Mouse (Mus musculus) heart, embryonic 14.5 days (tissue): ENCODE data around the gene Gtf2e1. TPM values are rescaled to one million over a fixed set of nuclear protein-coding genes. Genes with fewer than 3 reads are reported as not detected.

ENCODE experiments used
- ATAC-seq: fragments of 200-750 bp; cut with Nextera tagmentation; 2 replicates; pipeline ENCODE4 v1.8.0; 2017; ENCODE audit warnings: low read depth, moderate TSS enrichment; ENCODE audit not compliant: insufficient number of reproducible peaks, insufficient read depth, low FRiP score
- H3K27ac ChIP-seq, 2 experiments: fragments of 200-500 bp in 1 of 2; fragments of 300-500 bp in 1 of 2; sonication (generic) in 1 of 2; replicated peaks in 1 of 2; 2 replicates each; pipeline ENCODE4 v1.5.1; 2012 to 2014; ENCODE audit warnings: low read depth in 2 of 2, low read length in 2 of 2, control low read depth in 1 of 2, mild to moderate bottlenecking in 1 of 2, mixed read lengths in 1 of 2; ENCODE audit not compliant: control insufficient read depth in 1 of 2, insufficient read depth in 1 of 2
- H3K27me3 ChIP-seq: fragments of 300-500 bp; sonication (generic); 2 replicates; pipeline ENCODE4 v1.6.1; 2014; ENCODE audit warnings: mild to moderate bottlenecking, low read length, control low read depth; ENCODE audit not compliant: control insufficient read depth, insufficient read depth
- H3K36me3 ChIP-seq: fragments of 300-500 bp; sonication (generic); 2 replicates; pipeline ENCODE4 v1.6.1; 2014; ENCODE audit warnings: mild to moderate bottlenecking, control low read depth, low read length, mixed read lengths; ENCODE audit not compliant: control insufficient read depth, insufficient read depth
- H3K4me1 ChIP-seq, 2 experiments: fragments of 200-500 bp in 1 of 2; fragments of 300-500 bp in 1 of 2; sonication (generic) in 1 of 2; 2 replicates each; pipeline ENCODE4 v1.6.1; 2012 to 2014; ENCODE audit warnings: low read length in 2 of 2, control low read depth in 1 of 2, mixed read lengths in 1 of 2; ENCODE audit not compliant: control insufficient read depth in 2 of 2, insufficient read depth in 2 of 2
- H3K4me2 ChIP-seq: fragments of 300-500 bp; sonication (generic); 2 replicates; pipeline ENCODE4 v1.6.1; 2014; ENCODE audit warnings: mild to moderate bottlenecking, low read length
- H3K4me3 ChIP-seq, 2 experiments: fragments of 200-500 bp in 1 of 2; fragments of 300-500 bp in 1 of 2; sonication (generic) in 1 of 2; 2 replicates each; pipeline ENCODE4 v1.5.1; 2012 to 2014; ENCODE audit warnings: low read length in 2 of 2, mild to moderate bottlenecking in 2 of 2, control low read depth in 1 of 2, low read depth in 1 of 2, moderate library complexity in 1 of 2; ENCODE audit not compliant: control insufficient read depth in 1 of 2, insufficient read depth in 1 of 2
- H3K9ac ChIP-seq: fragments of 300-500 bp; sonication (generic); 2 replicates; pipeline ENCODE4 v1.6.1; 2014; ENCODE audit warnings: mild to moderate bottlenecking, low read length
- H3K9me3 ChIP-seq: fragments of 300-500 bp; sonication (generic); 2 replicates; pipeline ENCODE4 v1.6.1; 2016; ENCODE audit warnings: low read length, control low read depth; ENCODE audit not compliant: control insufficient read depth
- WGBS: fragments of 180-500 bp; shearing (Covaris S2); extraction: QIAGEN DNeasy Blood & Tissue Kit; methylation state at CpG from one replicate; pipeline ENCODE4 v1.1.7; 2014; 5-methylcytosine and 5-hydroxymethylcytosine counted together
- polyA plus RNA-seq: library from polyadenylated mRNA; unstranded; fragments of >200 nt; fragmentation: Nextera tagmentation; extraction: Ambion mirVana; gene quantifications from 2 replicates; pipeline ENCODE4 v1.2.1, GENCODE M21; 2014

The Gtf2e1 gene
- polyA plus RNA-seq, 1 experiment from 2014 or later, result 21.2 TPM

- Histone ChIP-seq H3K36me3 (no peaks in the 10 kb centered on the region), H3K4me3 (no peak overlapping the region), H3K9ac (no peak overlapping the region), H3K9me3 (no peaks in the 10 kb centered on the region), H3K4me2 (no peak overlapping the region), H3K27me3 (no peaks in the 10 kb centered on the region), H3K4me1 (peaks cover 4 to 12% of the 10 kb centered on the region in 2 experiments), H3K27ac (peak overlapping the region; percentile 42 to 65; a peak in 3 of 4 replicates)
- no peak for ATAC-seq
- 35% methylated on average over 5 of the region's 5 CpGs for WGBS
These were observed 66.8 kb downstream of the Gtf2e1 start for GRCm38 (mm10) chr16:37472620-37473312.

GRCm38 (mm10) chr16:37469595-37469994 is 70.0 kb downstream of the Gtf2e1 start:
- no peaks in the 10 kb centered on the region for H3K27me3 ChIP-seq
- H3K9me3 ChIP-seq, result no peaks in the 10 kb centered on the region
- no peak overlapping the region for H3K9ac ChIP-seq
- H3K4me3 ChIP-seq, result no peak overlapping the region
- H3K27ac ChIP-seq, result no peak overlapping the region
- peaks cover 4 to 12% of the 10 kb centered on the region in 2 experiments for H3K4me1 ChIP-seq
- 77% methylated on average over 3 of the region's 3 CpGs for WGBS
- ATAC-seq, result no peak
- H3K4me2 ChIP-seq, result no peak overlapping the region
- H3K36me3 ChIP-seq, result no peaks in the 10 kb centered on the region

DNA sequence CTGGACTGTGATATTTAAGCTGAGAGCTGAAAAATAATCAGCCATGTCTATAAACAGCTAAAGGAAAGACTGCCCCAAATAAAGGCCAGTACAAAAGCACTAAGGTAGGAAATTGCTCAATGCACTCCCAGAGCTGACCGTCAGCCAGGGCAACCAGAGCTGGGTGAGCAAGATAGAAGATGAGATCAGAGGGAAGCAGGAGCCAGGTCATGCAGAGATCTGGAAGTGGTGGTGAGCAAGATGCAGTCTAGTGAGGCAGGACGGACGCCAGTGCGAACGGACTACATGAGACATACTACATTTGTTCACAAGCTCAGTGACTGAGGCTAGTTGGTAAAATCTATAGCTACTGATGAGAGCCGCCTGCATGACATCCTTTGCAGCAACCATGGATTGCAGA is 75.6 kb downstream of the Gtf2e1 start:
- H3K4me2 ChIP-seq, result no peak overlapping the region
- no peak overlapping the region for H3K27ac ChIP-seq
- no peak overlapping the region for H3K4me3 ChIP-seq
- no peaks in the 10 kb centered on the region for H3K27me3 ChIP-seq
- ATAC-seq, result no peak
- no peak overlapping the region for H3K9ac ChIP-seq
- 75% methylated on average over 6 of the region's 6 CpGs for WGBS
- no peaks in the 10 kb centered on the region for H3K4me1 ChIP-seq
- no peaks in the 10 kb centered on the region for H3K9me3 ChIP-seq
- no peaks in the 10 kb centered on the region for H3K36me3 ChIP-seq

- Histone ChIP-seq H3K4me3 (no peak overlapping the region), H3K27ac (no peak overlapping the region), H3K4me2 (no peak overlapping the region), H3K27me3 (no peaks in the 10 kb centered on the region), H3K4me1 (no peaks in the 10 kb centered on the region), H3K9ac (no peak overlapping the region), H3K9me3 (no peaks in the 10 kb centered on the region), H3K36me3 (no peaks in the 10 kb centered on the region)
- ATAC-seq, result no peak
- 75% methylated on average over 4 of the region's 4 CpGs for WGBS
These were observed 76.7 kb downstream of the Gtf2e1 start for GRCm38 (mm10) chr16:37462886-37463285.

GRCm38 (mm10) chr16:37461601-37462000 is 78.0 kb downstream of the Gtf2e1 start:
- no peak overlapping the region for H3K9ac ChIP-seq
- H3K9me3 ChIP-seq, result no peaks in the 10 kb centered on the region
- no peak overlapping the region for H3K27ac ChIP-seq
- no peak overlapping the region for H3K4me2 ChIP-seq
- no peak for ATAC-seq
- no peak overlapping the region for H3K4me3 ChIP-seq
- no peaks in the 10 kb centered on the region for H3K36me3 ChIP-seq
- WGBS, result 89% methylated on average over 4 of the region's 4 CpGs
- no peaks in the 10 kb centered on the region for H3K27me3 ChIP-seq
- no peaks in the 10 kb centered on the region for H3K4me1 ChIP-seq

Other genes starting within 250 kb of the Gtf2e1 start
- gene Stxbp5l, start 154.8 kb downstream of the Gtf2e1 start, polyA plus RNA-seq, result 0.12 TPM in 2 replicates
- 25.6 and 26.3 TPM in 2 replicates for gene Rabl3, start 96 bp upstream of the Gtf2e1 start, polyA plus RNA-seq
- 0.19 and 0.31 TPM in 2 replicates for gene Hgd, start 40.4 kb upstream of the Gtf2e1 start, polyA plus RNA-seq
- 116 and 120 TPM in 2 replicates for gene Ndufb4, start 114.7 kb upstream of the Gtf2e1 start, polyA plus RNA-seq
- 537 and 600 TPM in 2 replicates for gene Fstl1, start 237.1 kb upstream of the Gtf2e1 start, polyA plus RNA-seq